Mouse (Mus musculus) limb, embryonic 12.5 days (tissue): Measurements from ENCODE around the gene Adh7. TPM values are rescaled to one million over a fixed set of nuclear protein-coding genes. Genes with fewer than 3 reads are reported as not detected.

ENCODE experiments used
- ATAC-seq: fragments of 200-750 bp; cut with Nextera tagmentation; 2 replicates; pipeline ENCODE4 v1.8.0; 2017; ENCODE audit warnings: low read depth, moderate TSS enrichment; ENCODE audit not compliant: insufficient number of reproducible peaks, insufficient read depth, low FRiP score, low TSS enrichment
- H3K27ac ChIP-seq: fragments of 300-500 bp; sonication (generic); 2 replicates; pipeline ENCODE4 v1.5.1; 2016; ENCODE audit warnings: mild to moderate bottlenecking, moderate library complexity
- H3K27me3 ChIP-seq: fragments of 300-500 bp; sonication (generic); 2 replicates; pipeline ENCODE4 v1.6.1; 2016; ENCODE audit warnings: mild to moderate bottlenecking, moderate library complexity
- H3K36me3 ChIP-seq: fragments of 300-500 bp; sonication (generic); 2 replicates; pipeline ENCODE4 v1.6.1; 2016; ENCODE audit warnings: mild to moderate bottlenecking, moderate library complexity
- H3K4me1 ChIP-seq: fragments of 300-500 bp; sonication (generic); replicated peaks from 2 replicates; pipeline ENCODE4 v1.6.1; 2016
- H3K4me2 ChIP-seq: fragments of 300-500 bp; sonication (generic); 2 replicates; pipeline ENCODE4 v1.6.1; 2016; ENCODE audit warnings: mild to moderate bottlenecking, moderate library complexity
- H3K4me3 ChIP-seq: fragments of 300-500 bp; sonication (generic); replicated peaks from 2 replicates; pipeline ENCODE4 v1.5.1; 2016; ENCODE audit warnings: mild to moderate bottlenecking
- H3K9ac ChIP-seq: fragments of 300-500 bp; sonication (generic); replicated peaks from 2 replicates; pipeline ENCODE4 v1.6.1; 2016; ENCODE audit warnings: mild to moderate bottlenecking, moderate library complexity
- H3K9me3 ChIP-seq: fragments of 300-500 bp; sonication (generic); 2 replicates; pipeline ENCODE4 v1.6.1; 2016; ENCODE audit warnings: mild to moderate bottlenecking, moderate library complexity
- WGBS: fragments of 180-500 bp; shearing (Covaris S2); methylation state at CpG from one replicate; pipeline ENCODE4 v1.1.7; 2016; 5-methylcytosine and 5-hydroxymethylcytosine counted together
- polyA plus RNA-seq: library from polyadenylated mRNA; unstranded; fragments of >200 nt; fragmentation: Nextera tagmentation; extraction: Ambion mirVana; gene quantifications from 2 replicates; pipeline ENCODE4 v1.2.1, GENCODE M21; 2016

Adh7 gene
- polyA plus RNA-seq, 1 experiment from 2014 or later, result 0.20 TPM

GRCm38 (mm10) chr3:138282556-138282955 is 65.0 kb downstream of the Adh7 start:
- Histone ChIP-seq H3K4me2 (no peak overlapping the region), H3K27me3 (no peaks in the 10 kb centered on the region), H3K9me3 (no peaks in the 10 kb centered on the region), H3K36me3 (no peaks in the 10 kb centered on the region), H3K27ac (no peak overlapping the region), H3K4me1 (no peaks in the 10 kb centered on the region; the same call in 1 of the 2 replicates), H3K9ac (no peak overlapping the region), H3K4me3 (no peak overlapping the region)
- ATAC-seq, result no peak
- 92% methylated on average over 9 of the region's 9 CpGs for WGBS

Other genes with a start within 250 kb of the Adh7 start
- gene Dapp1, start 236.2 kb upstream of the Adh7 start, polyA plus RNA-seq, result 2.9 and 3.3 TPM in 2 replicates
- gene 1110002E22Rik, start 152.7 kb upstream of the Adh7 start, polyA plus RNA-seq, result 0.63 and 0.71 TPM in 2 replicates
- gene Gm5105, start 150.4 kb upstream of the Adh7 start, polyA plus RNA-seq, result 0.19 TPM in 1 of 2 replicates, not detected in the other
- 14.6 and 15.0 TPM in 2 replicates for gene Trmt10a, start 74.3 kb upstream of the Adh7 start, polyA plus RNA-seq
- 8.9 and 9.2 TPM in 2 replicates for gene Mttp, start 72.8 kb upstream of the Adh7 start, polyA plus RNA-seq
- not detected in 2 replicates for gene 4930579F01Rik, start 23.9 kb upstream of the Adh7 start, polyA plus RNA-seq
- gene Adh1, start 43.2 kb downstream of the Adh7 start, polyA plus RNA-seq, result 1.8 and 2.7 TPM in 2 replicates
- gene Adh6a, start 95.5 kb downstream of the Adh7 start, polyA plus RNA-seq, result not detected in 2 replicates
- 0.54 and 0.60 TPM in 2 replicates for gene Adh6b, start 124.0 kb downstream of the Adh7 start, polyA plus RNA-seq
- not detected in 2 replicates for gene Adh4, start 197.7 kb downstream of the Adh7 start, polyA plus RNA-seq
- gene Adh5, start 225.3 kb downstream of the Adh7 start, polyA plus RNA-seq, result 207 and 222 TPM in 2 replicates